Mouse (Mus musculus): ENCODE measurements around the gene Podn. TPM values are rescaled to one million over a fixed set of nuclear protein-coding genes. Genes with fewer than 3 reads are reported as not detected.

Podn gene
- polyA plus RNA-seq, 1 experiment from 2014 or later = 0.64 TPM

DNA sequence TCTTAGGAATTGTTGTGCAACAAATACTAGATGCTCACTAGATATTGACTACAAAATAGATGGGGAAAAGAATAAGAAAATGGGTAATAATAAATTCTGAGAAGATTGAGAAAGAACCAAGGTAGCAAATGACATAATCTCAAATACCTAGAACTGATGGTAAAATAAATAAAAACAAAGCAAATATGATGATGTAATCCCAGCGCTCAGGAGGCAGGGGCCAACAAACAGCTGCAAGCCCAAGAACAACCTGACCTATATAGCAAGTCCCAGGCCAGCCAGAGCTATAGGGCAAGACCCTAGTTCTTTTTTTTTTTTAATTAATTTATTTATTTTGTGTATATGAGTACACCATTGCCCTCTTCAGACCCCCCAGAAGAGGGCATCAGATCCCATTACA is 27.9 kb upstream of the Podn start:
- WGBS = 96% methylated on average over 1 of the region's 1 CpGs
- H3K4me2 ChIP-seq (ENCODE audit: low read depth, low read length) = no peak overlapping the region
- ATAC-seq (replicated peaks; ENCODE audit: extremely low read depth, insufficient read depth, low FRiP score) = no peak
- H3K36me3 ChIP-seq (ENCODE audit: control insufficient read depth, insufficient read depth) = no peaks in the 10 kb centered on the region
- no peak overlapping the region for H3K4me3 ChIP-seq (ENCODE audit: low read length)
- no peaks in the 10 kb centered on the region for H3K4me1 ChIP-seq (ENCODE audit: control insufficient read depth, insufficient read depth, low read length)
- H3K9me3 ChIP-seq (replicated peaks; ENCODE audit: control insufficient read depth, low read length) = peaks cover 2% of the 10 kb centered on the region; the same call in 1 of the 2 replicates
- no peak overlapping the region for H3K9ac ChIP-seq (ENCODE audit: low read length)
- no peak overlapping the region for H3K27ac ChIP-seq (ENCODE audit: low read length)
- H3K27me3 ChIP-seq (ENCODE audit: control insufficient read depth, insufficient read depth, low read length) = no peaks in the 10 kb centered on the region

DNA sequence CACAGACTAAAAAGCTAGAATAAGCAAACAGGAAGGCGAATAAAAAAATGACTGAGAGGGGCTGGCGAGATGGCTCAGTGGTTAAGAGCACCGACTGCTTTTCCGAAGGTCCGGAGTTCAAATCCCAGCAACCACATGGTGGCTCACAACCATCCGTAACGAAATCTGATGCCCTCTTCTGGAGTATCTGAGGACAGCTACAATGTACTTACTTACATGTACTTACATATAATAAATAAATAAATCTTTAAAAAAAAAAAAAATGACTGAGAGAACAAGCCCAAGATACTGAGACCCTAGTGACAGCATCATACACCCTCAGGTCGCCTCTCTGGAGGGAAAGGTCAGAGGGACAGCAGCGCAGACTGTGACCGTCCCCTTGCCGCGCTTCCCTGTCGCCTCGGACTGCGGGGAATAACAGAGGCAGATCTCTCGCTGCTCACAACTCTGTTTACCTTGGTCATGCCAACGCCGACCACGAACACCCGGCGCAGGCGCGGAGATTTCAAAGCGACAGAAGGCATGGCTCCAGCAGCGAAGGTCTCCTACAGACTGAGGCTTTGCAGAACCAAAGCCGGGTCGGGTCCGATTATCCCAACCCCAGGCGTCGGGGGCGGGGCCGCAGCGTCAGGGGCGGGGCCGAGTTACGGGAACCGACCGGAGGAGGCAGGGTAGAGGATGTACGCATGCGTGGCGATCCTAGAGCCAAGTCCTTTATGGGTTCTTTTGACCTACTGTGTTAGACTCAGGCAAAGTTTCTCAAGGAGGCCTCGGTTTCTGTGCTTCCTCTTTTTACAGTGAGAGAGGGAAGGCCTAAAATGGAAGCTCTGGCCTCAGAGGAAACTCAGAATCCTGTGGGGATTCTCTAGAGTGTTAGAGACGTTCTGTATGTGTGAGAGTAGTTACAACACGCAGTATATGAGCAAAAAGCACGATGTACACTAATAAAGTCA is 22.0 kb upstream of the Podn start:
- peak overlapping the region; percentile 66 for H3K27ac ChIP-seq (ENCODE audit: low read length)
- H3K4me2 ChIP-seq (ENCODE audit: low read depth, low read length) = peak overlapping the region; percentile 76
- H3K9ac ChIP-seq (ENCODE audit: low read length) = peak overlapping the region; percentile 85
- no peaks in the 10 kb centered on the region for H3K4me1 ChIP-seq (ENCODE audit: control insufficient read depth, insufficient read depth, low read length)
- H3K36me3 ChIP-seq (ENCODE audit: control insufficient read depth, insufficient read depth) = no peaks in the 10 kb centered on the region
- WGBS = 9% methylated on average over 43 of the region's 45 CpGs
- H3K9me3 ChIP-seq (replicated peaks; ENCODE audit: control insufficient read depth, low read length) = no peaks in the 10 kb centered on the region
- ATAC-seq (replicated peaks; ENCODE audit: extremely low read depth, insufficient read depth, low FRiP score) = peak; percentile 91
- no peaks in the 10 kb centered on the region for H3K27me3 ChIP-seq (ENCODE audit: control insufficient read depth, insufficient read depth, low read length)
- peak overlapping the region; percentile 82 for H3K4me3 ChIP-seq (ENCODE audit: low read length)

DNA sequence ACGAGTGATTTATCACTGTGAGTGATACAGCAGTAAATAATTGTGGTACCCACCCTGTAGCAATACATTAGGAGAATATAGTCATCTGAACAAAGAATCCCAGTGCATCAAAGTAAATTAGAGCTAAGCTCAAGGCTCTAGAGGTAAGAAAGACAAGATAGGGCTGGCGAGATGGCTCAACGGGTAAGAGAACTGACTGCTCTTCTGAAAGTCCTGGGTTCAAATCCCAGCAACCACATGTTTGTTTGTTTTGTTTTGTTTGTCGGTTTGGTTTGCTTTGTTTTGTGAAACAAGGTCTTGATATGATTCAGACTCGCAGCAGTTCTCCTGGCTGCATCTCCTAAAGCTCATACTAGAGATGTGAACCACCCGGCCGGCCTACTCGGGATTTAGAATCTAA is 21.2 kb upstream of the Podn start:
- WGBS = 86% methylated on average over 8 of the region's 8 CpGs
- Histone ChIP-seq H3K9ac (ENCODE audit: low read length) (no peak overlapping the region), H3K4me3 (ENCODE audit: low read length) (no peak overlapping the region; the same call in 1 of the 2 replicates), H3K27ac (ENCODE audit: low read length) (no peak overlapping the region), H3K27me3 (ENCODE audit: control insufficient read depth, insufficient read depth, low read length) (no peaks in the 10 kb centered on the region), H3K4me1 (ENCODE audit: control insufficient read depth, insufficient read depth, low read length) (no peaks in the 10 kb centered on the region), H3K36me3 (ENCODE audit: control insufficient read depth, insufficient read depth) (no peaks in the 10 kb centered on the region), H3K9me3 (replicated peaks; ENCODE audit: control insufficient read depth, low read length) (no peaks in the 10 kb centered on the region), H3K4me2 (ENCODE audit: low read depth, low read length) (no peak overlapping the region)
- no peak for ATAC-seq (replicated peaks; ENCODE audit: extremely low read depth, insufficient read depth, low FRiP score)

DNA sequence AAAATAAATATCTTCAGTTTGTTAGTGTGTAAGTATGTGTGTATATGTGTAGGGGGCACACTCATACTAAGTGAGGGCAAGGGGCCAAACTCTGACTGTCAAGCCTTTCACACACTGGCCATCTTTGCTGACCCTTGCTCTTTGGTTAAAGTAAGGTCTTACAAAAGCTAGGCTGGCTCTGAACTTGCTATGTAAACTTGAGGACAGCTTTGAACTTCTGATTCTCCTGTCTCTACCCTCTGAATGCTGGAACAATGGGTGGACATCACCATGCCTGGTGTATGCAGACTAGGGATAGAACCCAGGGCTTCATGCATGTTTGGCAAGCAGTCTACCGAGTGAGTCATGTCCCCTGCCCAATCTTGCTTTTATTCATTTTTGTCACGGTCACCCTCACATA is 20.2 kb upstream of the Podn start:
- Histone ChIP-seq H3K27ac (ENCODE audit: low read length) (no peak overlapping the region), H3K9ac (ENCODE audit: low read length) (no peak overlapping the region), H3K4me3 (ENCODE audit: low read length) (no peak overlapping the region), H3K36me3 (ENCODE audit: control insufficient read depth, insufficient read depth) (0 out of 2 replicates have a peak, but pooled peaks cover 2% of the 10 kb centered on the region), H3K9me3 (replicated peaks; ENCODE audit: control insufficient read depth, low read length) (no peaks in the 10 kb centered on the region), H3K4me1 (ENCODE audit: control insufficient read depth, insufficient read depth, low read length) (no peaks in the 10 kb centered on the region), H3K4me2 (ENCODE audit: low read depth, low read length) (no peak overlapping the region), H3K27me3 (ENCODE audit: control insufficient read depth, insufficient read depth, low read length) (no peaks in the 10 kb centered on the region)
- ATAC-seq (replicated peaks; ENCODE audit: extremely low read depth, insufficient read depth, low FRiP score) = no peak
- WGBS = 87% methylated on average over 2 of the region's 2 CpGs

DNA sequence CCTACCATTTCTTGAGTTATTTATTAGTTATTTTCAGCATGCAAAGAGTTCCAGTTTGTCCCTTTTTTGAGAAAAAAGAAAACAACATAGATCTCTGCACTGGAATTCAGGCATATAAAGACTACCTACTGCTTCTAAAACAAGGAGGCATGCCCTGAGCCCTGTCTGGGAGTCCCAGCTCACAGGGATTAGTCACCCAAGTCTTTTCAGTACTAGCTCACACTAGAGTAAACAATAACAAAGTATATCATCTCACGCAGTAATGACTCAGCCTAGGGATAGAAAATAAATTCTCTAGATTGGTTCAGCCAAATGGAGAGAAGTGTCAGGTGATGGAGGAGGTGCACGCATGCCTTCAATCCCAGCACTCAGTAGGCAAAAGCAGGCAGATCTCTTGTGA is 14.5 kb upstream of the Podn start:
- ATAC-seq (replicated peaks; ENCODE audit: extremely low read depth, insufficient read depth, low FRiP score) = no peak
- 80% methylated on average over 2 of the region's 2 CpGs for WGBS
- H3K4me2 ChIP-seq (ENCODE audit: low read depth, low read length) = no peak overlapping the region
- no peak overlapping the region for H3K4me3 ChIP-seq (ENCODE audit: low read length)
- peaks cover 2% of the 10 kb centered on the region; the same call in 1 of the 2 replicates for H3K36me3 ChIP-seq (ENCODE audit: control insufficient read depth, insufficient read depth)
- H3K9ac ChIP-seq (ENCODE audit: low read length) = no peak overlapping the region
- no peak overlapping the region for H3K27ac ChIP-seq (ENCODE audit: low read length)
- H3K9me3 ChIP-seq (replicated peaks; ENCODE audit: control insufficient read depth, low read length) = no peaks in the 10 kb centered on the region
- H3K4me1 ChIP-seq (ENCODE audit: control insufficient read depth, insufficient read depth, low read length) = no peaks in the 10 kb centered on the region
- H3K27me3 ChIP-seq (ENCODE audit: control insufficient read depth, insufficient read depth, low read length) = no peaks in the 10 kb centered on the region

DNA sequence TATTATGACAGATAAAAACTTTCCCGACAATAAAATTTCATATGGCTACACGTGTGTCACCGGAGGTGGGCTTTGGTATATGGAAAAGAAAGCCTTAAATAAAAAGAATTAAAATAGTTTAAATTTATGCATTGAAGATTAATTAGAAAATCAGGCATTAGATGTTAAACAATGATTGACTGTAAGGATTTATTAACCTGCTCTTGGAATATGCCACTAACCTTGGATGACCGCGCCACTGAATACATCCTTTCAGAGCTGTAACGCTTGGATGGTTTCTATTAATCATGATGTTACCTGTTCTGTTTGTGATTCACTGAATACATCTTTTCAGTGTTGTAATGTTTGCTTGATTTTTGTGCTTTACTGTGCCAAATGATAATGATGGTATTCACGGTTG is 13.5 kb upstream of the Podn start:
- no peak overlapping the region for H3K9ac ChIP-seq (ENCODE audit: low read length)
- no peaks in the 10 kb centered on the region for H3K9me3 ChIP-seq (replicated peaks; ENCODE audit: control insufficient read depth, low read length)
- H3K4me1 ChIP-seq (ENCODE audit: control insufficient read depth, insufficient read depth, low read length) = no peaks in the 10 kb centered on the region
- WGBS = 92% methylated on average over 7 of the region's 7 CpGs
- H3K36me3 ChIP-seq (ENCODE audit: control insufficient read depth, insufficient read depth) = peaks cover 4% of the 10 kb centered on the region; the same call in 1 of the 2 replicates
- H3K4me2 ChIP-seq (ENCODE audit: low read depth, low read length) = no peak overlapping the region
- no peaks in the 10 kb centered on the region for H3K27me3 ChIP-seq (ENCODE audit: control insufficient read depth, insufficient read depth, low read length)
- H3K4me3 ChIP-seq (ENCODE audit: low read length) = no peak overlapping the region
- no peak overlapping the region for H3K27ac ChIP-seq (ENCODE audit: low read length)
- no peak for ATAC-seq (replicated peaks; ENCODE audit: extremely low read depth, insufficient read depth, low FRiP score)

DNA sequence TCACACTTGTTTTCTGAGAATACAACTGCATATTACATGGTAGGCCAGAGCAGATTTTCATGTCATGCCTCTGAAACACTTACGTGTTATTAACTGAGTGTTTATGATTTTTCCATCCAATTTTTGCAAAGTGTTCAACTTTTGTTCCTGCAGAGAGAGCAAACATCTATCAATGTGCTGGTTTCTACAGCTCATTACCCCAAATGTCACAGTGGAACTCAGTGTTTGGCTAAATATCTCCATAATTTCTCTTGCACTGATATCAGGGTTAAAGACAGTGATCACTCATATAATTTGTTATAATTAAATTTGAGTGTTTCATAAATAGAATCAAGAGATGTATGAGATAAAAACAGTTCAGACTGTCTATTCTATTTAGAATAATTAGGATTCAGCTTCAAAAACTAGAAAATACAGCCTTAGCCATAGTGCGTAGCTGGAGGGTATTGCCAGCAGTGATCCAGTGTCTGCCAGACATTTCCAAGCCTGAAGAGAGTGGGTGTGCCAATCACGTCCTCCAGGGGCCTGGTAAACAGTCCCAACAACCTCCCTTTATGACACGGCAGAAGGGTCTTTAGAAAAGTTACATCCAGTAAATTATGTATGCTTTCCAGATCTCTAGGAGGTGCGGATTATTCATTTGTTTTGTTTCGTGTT is 3.4 kb downstream of the Podn start:
- WGBS = 79% methylated on average over 6 of the region's 6 CpGs
- Histone ChIP-seq H3K27ac (ENCODE audit: low read length) (no peak overlapping the region), H3K4me3 (ENCODE audit: low read length) (no peak overlapping the region), H3K9ac (ENCODE audit: low read length) (no peak overlapping the region), H3K27me3 (ENCODE audit: control insufficient read depth, insufficient read depth, low read length) (no peaks in the 10 kb centered on the region), H3K4me1 (ENCODE audit: control insufficient read depth, insufficient read depth, low read length) (no peaks in the 10 kb centered on the region), H3K9me3 (replicated peaks; ENCODE audit: control insufficient read depth, low read length) (no peaks in the 10 kb centered on the region), H3K4me2 (ENCODE audit: low read depth, low read length) (no peak overlapping the region), H3K36me3 (ENCODE audit: control insufficient read depth, insufficient read depth) (peaks cover 4% of the 10 kb centered on the region; the same call in 1 of the 2 replicates)
- no peak for ATAC-seq (replicated peaks; ENCODE audit: extremely low read depth, insufficient read depth, low FRiP score)

DNA sequence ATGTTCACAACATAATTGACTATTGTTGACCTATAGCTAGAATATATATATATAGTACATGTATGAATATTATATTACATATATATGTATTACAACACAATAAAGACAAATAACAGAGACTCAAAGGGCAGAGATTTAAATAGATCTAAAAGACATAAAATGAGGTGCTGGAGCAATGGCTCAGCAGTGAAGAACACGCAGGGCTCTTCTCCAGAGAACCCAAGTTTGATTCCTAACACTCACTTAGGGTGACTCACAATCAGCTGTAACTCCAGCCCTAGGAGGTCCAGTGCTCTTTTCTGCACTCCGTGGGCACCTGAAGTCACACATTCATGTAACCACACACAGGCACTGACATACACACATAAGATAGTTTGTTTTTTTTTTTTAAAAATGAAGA is 12.3 kb downstream of the Podn start:
- WGBS = 78% methylated on average over 2 of the region's 2 CpGs
- no peak overlapping the region for H3K4me3 ChIP-seq (ENCODE audit: low read length)
- no peak overlapping the region for H3K9ac ChIP-seq (ENCODE audit: low read length)
- H3K4me2 ChIP-seq (ENCODE audit: low read depth, low read length) = no peak overlapping the region
- H3K27me3 ChIP-seq (ENCODE audit: control insufficient read depth, insufficient read depth, low read length) = no peaks in the 10 kb centered on the region
- H3K36me3 ChIP-seq (ENCODE audit: control insufficient read depth, insufficient read depth) = no peaks in the 10 kb centered on the region
- peaks cover 6% of the 10 kb centered on the region; the same call in 1 of the 2 replicates for H3K4me1 ChIP-seq (ENCODE audit: control insufficient read depth, insufficient read depth, low read length)
- H3K9me3 ChIP-seq (replicated peaks; ENCODE audit: control insufficient read depth, low read length) = no peaks in the 10 kb centered on the region
- H3K27ac ChIP-seq (ENCODE audit: low read length) = no peak overlapping the region
- ATAC-seq (replicated peaks; ENCODE audit: extremely low read depth, insufficient read depth, low FRiP score) = no peak

Data from heart, embryonic 16.5 days (tissue).